Mouse (Mus musculus) CD4-positive, CD25-positive, alpha-beta regulatory T cell (primary cell): ENCODE data around the gene Rxfp3. TPM values are rescaled to one million over a fixed set of nuclear protein-coding genes. Genes with fewer than 3 reads are reported as not detected.

ENCODE experiments used
- polyA plus RNA-seq: library from polyadenylated mRNA; unstranded; fragments of 100-300 nt; shearing (Covaris generic); gene quantifications from one replicate; pipeline ENCODE4 v1.2.1, GENCODE M21; 2017

Gene Rxfp3
- polyA plus RNA-seq: 0.05 TPM

DNA sequence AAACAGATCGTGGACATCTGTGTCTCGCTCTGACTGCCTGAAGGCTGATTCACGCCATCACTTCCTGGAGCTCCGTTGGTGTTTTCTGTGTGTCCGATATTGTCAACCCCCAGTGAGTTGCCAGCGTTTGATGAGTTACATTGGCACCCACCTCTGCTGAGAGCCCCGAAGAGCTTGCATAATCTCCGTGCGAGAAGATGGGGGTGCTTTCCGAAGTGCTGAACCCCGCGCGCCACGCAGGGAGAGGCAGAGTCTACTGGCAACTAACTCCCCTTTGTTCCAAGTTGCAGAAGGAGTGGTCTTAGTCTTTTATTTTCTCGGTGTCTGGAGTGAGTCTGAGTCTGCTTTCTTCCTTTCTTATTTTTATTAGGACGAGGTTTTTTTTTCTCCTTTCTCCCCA, at the start of gene Rxfp3:
Gene Rxfp3 (minus strand): TSS at position 281 of the 400 bp plus-strand sequence.

DNA sequence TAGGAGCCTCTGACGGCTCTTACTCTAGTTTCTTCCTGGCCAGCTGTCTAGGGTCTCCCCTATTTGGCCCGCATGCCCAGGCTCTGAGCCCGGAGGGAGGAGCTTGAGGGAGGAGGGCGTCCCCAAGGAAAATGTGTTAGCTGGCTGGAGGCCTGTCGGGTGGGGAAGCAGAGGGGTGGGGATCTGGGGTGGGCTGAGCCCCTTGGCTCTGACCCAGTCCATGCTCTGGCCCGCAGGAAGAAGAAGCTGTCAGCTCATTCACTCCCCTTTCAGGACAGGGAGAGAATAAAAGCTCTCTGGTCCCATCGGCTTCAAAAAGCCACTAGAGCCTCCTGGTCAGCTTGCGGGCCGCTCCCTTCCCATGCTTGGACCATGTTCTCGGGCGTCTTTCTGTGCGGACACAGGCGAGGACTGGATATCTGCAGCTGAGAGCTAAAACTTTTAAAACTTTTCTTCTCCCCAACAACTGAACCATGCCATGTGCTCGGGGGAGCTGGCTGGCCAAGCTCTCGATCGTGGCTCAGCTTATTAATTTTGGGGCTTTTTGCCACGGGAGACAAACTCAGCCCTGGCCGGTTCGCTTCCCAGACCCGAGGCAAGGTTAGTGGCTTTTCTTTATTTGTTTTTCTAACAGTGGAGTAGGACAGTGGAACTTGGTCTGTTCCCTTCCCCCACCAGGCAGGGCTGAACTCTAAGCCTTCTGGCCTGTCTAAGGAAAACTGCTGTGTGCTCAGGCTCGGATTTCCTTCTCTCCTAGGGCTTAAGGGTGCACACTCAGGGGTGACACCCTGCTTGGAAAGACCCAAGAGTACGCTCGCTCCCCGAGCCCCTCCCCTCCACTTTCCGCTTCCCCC, 27.0 kb upstream of the Rxfp3 start, which contains the start of gene Adamts12:
Gene Adamts12 (plus strand): TSS at position 233 of the 854 bp plus-strand sequence.

DNA sequence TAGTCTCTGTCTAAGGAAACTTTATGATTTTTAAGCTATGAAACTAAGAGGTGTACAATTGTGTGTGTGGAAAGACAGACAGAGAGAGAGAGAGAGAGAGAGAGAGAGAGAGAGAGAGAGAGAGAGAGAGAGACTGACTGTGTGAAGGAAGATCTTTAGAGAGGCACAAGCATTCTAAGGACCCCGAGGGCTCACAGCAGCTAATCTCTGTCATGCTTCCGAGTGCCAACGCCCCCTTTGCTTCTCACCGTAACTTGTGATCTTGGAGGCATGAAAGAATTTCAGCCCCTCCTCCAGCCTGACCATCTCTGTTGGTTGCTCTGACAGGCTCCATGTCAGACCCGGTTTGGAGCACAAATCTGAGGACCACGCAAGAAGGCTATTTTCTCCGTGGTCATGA, 37.4 kb downstream of the Rxfp3 start, which contains the start of gene Slc45a2:
Gene Slc45a2 (plus strand): TSS at position 301 of the 400 bp plus-strand sequence.

Other genes starting within 250 kb of the Rxfp3 start
- not detected for gene C1qtnf3, start 85.7 kb downstream of the Rxfp3 start, polyA plus RNA-seq
- 5.2 TPM for gene Amacr, start 56.2 kb downstream of the Rxfp3 start, polyA plus RNA-seq
- not detected for gene Slc45a2, start 37.3 kb downstream of the Rxfp3 start, polyA plus RNA-seq
- not detected for gene Adamts12, start 26.8 kb upstream of the Rxfp3 start, polyA plus RNA-seq